Mouse (Mus musculus) midbrain, embryonic 13.5 days (tissue): ENCODE results near the gene Polr3f. TPM values are rescaled to one million over a fixed set of nuclear protein-coding genes. Genes with fewer than 3 reads are reported as not detected.

Experiments
- polyA plus RNA-seq: library from polyadenylated mRNA; unstranded; fragments of >200 nt; fragmentation: Nextera tagmentation; extraction: Ambion mirVana; gene quantifications from 2 replicates; pipeline ENCODE4 v1.2.1, GENCODE M21; 2015

Gene Polr3f
- polyA plus RNA-seq, 1 experiment from 2014 or later, result 33.0 TPM

Other genes with a start within 250 kb of the Polr3f start
- gene Ovol2, start 195.6 kb upstream of the Polr3f start, polyA plus RNA-seq, result not detected in 2 replicates
- gene Kat14, start 158.7 kb upstream of the Polr3f start, polyA plus RNA-seq, result 31.7 and 39.9 TPM in 2 replicates
- gene Pet117, start 158.7 kb upstream of the Polr3f start, polyA plus RNA-seq, result 1.6 and 2.2 TPM in 2 replicates
- 10.0 and 11.1 TPM in 2 replicates for gene Dzank1, start 304 bp upstream of the Polr3f start, polyA plus RNA-seq
- gene Rbbp9, start 23.2 kb downstream of the Polr3f start, polyA plus RNA-seq, result 63.3 and 65.4 TPM in 2 replicates
- gene Sec23b, start 28.5 kb downstream of the Polr3f start, polyA plus RNA-seq, result 81.1 and 88.0 TPM in 2 replicates
- gene Smim26, start 66.3 kb downstream of the Polr3f start, polyA plus RNA-seq, result 54.6 and 64.2 TPM in 2 replicates
- gene Dtd1, start 72.2 kb downstream of the Polr3f start, polyA plus RNA-seq, result 80.8 and 89.8 TPM in 2 replicates